Mouse (Mus musculus) ES-Bruce4 (cell line): Measurements from ENCODE around the gene Hivep2. TPM values are rescaled to one million over a fixed set of nuclear protein-coding genes. Genes with fewer than 3 reads are reported as not detected.

Experiments used
- H3K27ac ChIP-seq: 2 replicates; pipeline ENCODE4 v1.5.1; 2012; ENCODE audit warnings: low read length, inconsistent platforms; ENCODE audit not compliant: insufficient read depth
- H3K27me3 ChIP-seq: 2 replicates; pipeline ENCODE4 v1.6.1; 2012; ENCODE audit warnings: mild to moderate bottlenecking, low read length, inconsistent platforms; ENCODE audit not compliant: control insufficient read depth, poor library complexity, insufficient read depth, severe bottlenecking
- H3K36me3 ChIP-seq: 2 replicates; pipeline ENCODE4 v1.6.1; 2012; ENCODE audit warnings: inconsistent platforms, mild to moderate bottlenecking, low read length, moderate library complexity; ENCODE audit not compliant: control insufficient read depth, poor library complexity, insufficient read depth, severe bottlenecking
- H3K4me1 ChIP-seq: one replicate; pipeline ENCODE4 v1.8.1; 2011; ENCODE audit warnings: low read length; ENCODE audit not compliant: control insufficient read depth, insufficient read depth
- H3K4me3 ChIP-seq: 2 replicates; pipeline ENCODE4 v1.5.1; 2011; ENCODE audit warnings: low read depth, mild to moderate bottlenecking, low read length
- H3K9ac ChIP-seq: 2 replicates; pipeline ENCODE4 v1.6.1; 2012; ENCODE audit warnings: low read depth, mild to moderate bottlenecking, inconsistent platforms; ENCODE audit not compliant: poor library complexity, severe bottlenecking
- H3K9me3 ChIP-seq: replicated peaks from 2 replicates; pipeline ENCODE4 v1.6.1; 2012; ENCODE audit warnings: mild to moderate bottlenecking, low read length, inconsistent platforms; ENCODE audit not compliant: control insufficient read depth, poor library complexity, insufficient read depth, severe bottlenecking
- CTCF ChIP-seq: IDR thresholded peaks from one replicate; pipeline ENCODE4 v1.8.1; 2011; ENCODE audit warnings: low read depth, low read length
- EP300 ChIP-seq: IDR thresholded peaks from 2 replicates; pipeline ENCODE4 v1.6.1; 2011; ENCODE audit warnings: low read depth, low read length; ENCODE audit not compliant: insufficient read depth
- POLR2A ChIP-seq: IDR thresholded peaks from one replicate; pipeline ENCODE4 v1.8.1; 2011; ENCODE audit warnings: low read length; ENCODE audit not compliant: insufficient read depth
- polyA plus RNA-seq: library from polyadenylated mRNA; stranded (reverse); fragments of >200 nt; gene quantifications from 2 replicates; pipeline ENCODE4 v1.2.4, GENCODE M21; 2011; ENCODE audit warnings: low read depth; ENCODE audit not compliant: missing spikeins, insufficient read depth, insufficient read length

Hivep2 gene
- polyA plus RNA-seq, 1 experiment: 3.4 TPM

- no peaks in the 10 kb centered on the region for H3K4me1 ChIP-seq
- TF ChIP-seq POLR2A: no peak
- TF ChIP-seq CTCF: no peak
- no peak for TF ChIP-seq EP300
- H3K4me3 ChIP-seq: no peak overlapping the region
- no peak overlapping the region for H3K9ac ChIP-seq
- H3K27ac ChIP-seq: no peak overlapping the region
- no peaks in the 10 kb centered on the region for H3K27me3 ChIP-seq
- H3K9me3 ChIP-seq: no peaks in the 10 kb centered on the region
- no peaks in the 10 kb centered on the region for H3K36me3 ChIP-seq
Observed at GRCm38 (mm10) chr10:13997336-13997735, 31.5 kb downstream of the Hivep2 start.

GRCm38 (mm10) chr10:14004769-14005517, 39.1 kb downstream of the Hivep2 start:
- Histone ChIP-seq H3K36me3 (no peaks in the 10 kb centered on the region), H3K27ac (no peak overlapping the region), H3K4me3 (no peak overlapping the region), H3K9me3 (no peaks in the 10 kb centered on the region), H3K9ac (no peak overlapping the region), H3K4me1 (no peaks in the 10 kb centered on the region), H3K27me3 (no peaks in the 10 kb centered on the region)
- TF ChIP-seq EP300 (no peak), CTCF (no peak), POLR2A (no peak)

DNA sequence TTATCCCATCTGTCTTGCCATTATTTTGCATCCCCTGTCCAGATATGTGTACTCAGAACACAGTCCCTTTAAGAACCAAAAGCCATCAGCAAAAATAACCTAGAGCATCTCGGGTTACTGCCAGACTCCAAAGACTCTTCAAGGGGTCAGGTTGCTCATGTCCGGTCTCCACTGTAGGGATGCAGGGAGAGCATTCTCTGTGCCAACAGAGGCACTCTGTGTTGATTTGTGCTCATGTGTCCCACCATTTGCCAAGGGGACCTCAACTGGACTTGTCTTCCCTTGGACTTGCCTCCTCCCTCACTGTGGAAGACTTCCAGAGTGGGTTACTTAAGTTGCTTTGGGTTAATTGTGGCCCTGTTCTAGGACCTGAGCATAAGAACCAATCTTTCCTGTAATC, 43.8 kb downstream of the Hivep2 start:
- H3K27ac ChIP-seq: no peak overlapping the region
- H3K4me3 ChIP-seq: no peak overlapping the region
- H3K36me3 ChIP-seq: no peaks in the 10 kb centered on the region
- H3K9me3 ChIP-seq: no peaks in the 10 kb centered on the region
- H3K9ac ChIP-seq: no peak overlapping the region
- H3K4me1 ChIP-seq: no peaks in the 10 kb centered on the region
- no peaks in the 10 kb centered on the region for H3K27me3 ChIP-seq
- TF ChIP-seq CTCF (no peak), EP300 (no peak), POLR2A (no peak)

GRCm38 (mm10) chr10:14016287-14016970, 50.6 kb downstream of the Hivep2 start:
- Histone ChIP-seq H3K4me3 (no peak overlapping the region), H3K27me3 (no peaks in the 10 kb centered on the region), H3K9ac (no peak overlapping the region), H3K36me3 (no peaks in the 10 kb centered on the region), H3K27ac (no peak overlapping the region), H3K9me3 (no peaks in the 10 kb centered on the region), H3K4me1 (no peaks in the 10 kb centered on the region)
- TF ChIP-seq CTCF: no peak

GRCm38 (mm10) chr10:14017338-14017737, 51.5 kb downstream of the Hivep2 start:
- H3K4me1 ChIP-seq: no peaks in the 10 kb centered on the region
- H3K27me3 ChIP-seq: no peaks in the 10 kb centered on the region
- no peak overlapping the region for H3K9ac ChIP-seq
- TF ChIP-seq CTCF (no peak), POLR2A (no peak)
- no peak overlapping the region for H3K27ac ChIP-seq
- no peak overlapping the region for H3K4me3 ChIP-seq
- no peaks in the 10 kb centered on the region for H3K36me3 ChIP-seq
- H3K9me3 ChIP-seq: no peaks in the 10 kb centered on the region

- Histone ChIP-seq H3K27me3 (no peaks in the 10 kb centered on the region), H3K27ac (no peak overlapping the region), H3K9me3 (no peaks in the 10 kb centered on the region), H3K4me1 (no peaks in the 10 kb centered on the region), H3K36me3 (no peaks in the 10 kb centered on the region), H3K9ac (no peak overlapping the region), H3K4me3 (no peak overlapping the region)
- TF ChIP-seq EP300: 0 out of 2 replicates have a peak, but pooled peaks have one; percentile 43
- no peak for TF ChIP-seq POLR2A
Observed at GRCm38 (mm10) chr10:14017822-14018364, 52.0 kb downstream of the Hivep2 start.
